Mouse (Mus musculus) thymus, adult 2 months (tissue): Measurements from ENCODE around the gene Rnd1. TPM values are rescaled to one million over a fixed set of nuclear protein-coding genes. Genes with fewer than 3 reads are reported as not detected.

ENCODE experiments used
- DNase-seq: peaks from one replicate; pipeline ENCODE4 v3.0.0; 2021
- H3K27ac ChIP-seq: fragments of 200-500 bp; 2 replicates; pipeline ENCODE4 v1.5.1; 2012; ENCODE audit warnings: low read length, control low read depth; ENCODE audit not compliant: control insufficient read depth, insufficient read depth
- H3K27me3 ChIP-seq: fragments of 200-500 bp; 2 replicates; pipeline ENCODE4 v1.6.1; 2012; ENCODE audit warnings: mild to moderate bottlenecking, low read length, moderate library complexity, mixed read lengths; ENCODE audit not compliant: control insufficient read depth, insufficient read depth
- H3K36me3 ChIP-seq: fragments of 200-500 bp; 2 replicates; pipeline ENCODE4 v1.6.1; 2012; ENCODE audit warnings: mild to moderate bottlenecking, low read length, moderate library complexity; ENCODE audit not compliant: control insufficient read depth, insufficient read depth
- H3K4me1 ChIP-seq: fragments of 200-500 bp; replicated peaks from 2 replicates; pipeline ENCODE4 v1.6.1; 2012; ENCODE audit warnings: low read length; ENCODE audit not compliant: control insufficient read depth, insufficient read depth
- H3K4me3 ChIP-seq: fragments of 200-500 bp; 2 replicates; pipeline ENCODE4 v1.5.1; 2012; ENCODE audit warnings: mild to moderate bottlenecking, low read length, control low read depth, moderate library complexity; ENCODE audit not compliant: control insufficient read depth, insufficient read depth
- CTCF ChIP-seq: fragments of 200-500 bp; IDR thresholded peaks from 2 replicates; pipeline ENCODE4 v1.5.1; 2012; ENCODE audit warnings: mild to moderate bottlenecking, control low read depth, low read length, moderate library complexity, borderline replicate concordance; ENCODE audit not compliant: control insufficient read depth, poor library complexity, insufficient read depth; ENCODE audit errors: extremely low read depth
- POLR2A ChIP-seq: fragments of 200-500 bp; IDR thresholded peaks from 2 replicates; pipeline ENCODE4 v1.6.1; 2012; ENCODE audit warnings: mild to moderate bottlenecking, low read length, control low read depth, moderate library complexity; ENCODE audit not compliant: control insufficient read depth, poor library complexity, insufficient read depth; ENCODE audit errors: extremely low read depth
- WGBS: fragments of 180-500 bp; shearing (Covaris S2); methylation state at CpG from one replicate; pipeline ENCODE4 v1.1.7; 2018; 5-methylcytosine and 5-hydroxymethylcytosine counted together
- polyA plus RNA-seq: library from polyadenylated mRNA; depleted of rRNA; stranded (reverse); fragments of >200 nt; gene quantifications from 2 replicates; pipeline ENCODE4 v1.2.3, GENCODE M21; 2012

Gene Rnd1
- polyA plus RNA-seq, 1 experiment, result 2.6 TPM

DNA sequence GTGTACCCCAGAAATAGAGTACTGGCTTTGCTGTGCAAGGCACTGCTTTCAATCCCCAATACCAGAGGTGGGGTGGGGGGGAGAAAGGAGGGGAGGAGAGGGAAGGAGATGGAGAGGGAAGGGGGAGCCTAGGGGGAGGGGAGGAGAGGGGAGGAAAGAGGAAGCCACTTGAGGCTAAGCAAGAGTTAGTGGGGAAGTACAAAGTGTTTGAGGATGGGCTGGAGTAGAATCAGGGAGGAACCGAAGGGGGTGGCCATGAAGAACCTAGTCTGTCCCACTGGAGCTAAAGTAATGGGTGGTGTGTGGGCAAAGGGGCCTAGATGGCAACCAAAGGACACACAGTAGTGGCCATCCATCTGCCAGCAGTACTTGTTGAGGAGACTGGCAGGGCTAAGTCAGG lies 6.5 kb upstream of the Rnd1 start:
- 16% methylated on average over 1 of the region's 1 CpGs for WGBS
- no peak overlapping the region for H3K27ac ChIP-seq
- TF ChIP-seq POLR2A (no peak), CTCF (no peak)

DNA sequence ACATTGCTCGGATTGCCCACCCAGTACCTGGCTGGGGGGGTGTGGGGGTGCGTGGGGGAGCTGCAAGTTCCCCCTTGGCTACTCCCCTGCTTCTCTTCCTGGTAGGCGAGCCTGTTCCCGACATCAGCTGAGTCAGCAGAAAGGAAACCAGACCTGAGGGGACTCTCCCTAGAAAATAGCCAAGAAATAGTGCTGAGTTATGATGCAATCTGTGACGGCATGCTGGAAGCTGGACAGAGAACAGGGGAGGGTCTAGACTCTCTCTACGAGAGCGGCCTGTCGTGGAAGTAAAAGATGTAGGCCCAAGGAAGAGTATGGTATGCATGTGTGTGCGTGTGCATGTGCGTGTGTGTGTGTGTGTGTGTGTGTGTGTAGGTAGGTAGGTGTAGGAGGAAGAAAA lies 5.9 kb upstream of the Rnd1 start:
- Histone ChIP-seq H3K36me3 (no peaks in the 10 kb centered on the region), H3K4me3 (no peak overlapping the region), H3K27me3 (no peaks in the 10 kb centered on the region; the same call in 1 of the 2 replicates), H3K4me1 (no peaks in the 10 kb centered on the region), H3K27ac (no peak overlapping the region)
- 60% methylated on average over 10 of the region's 10 CpGs for WGBS
- no peak for TF ChIP-seq POLR2A
- DNase-seq, result no peak

More for the DNA sequence above, 6.5 kb upstream of the Rnd1 start:
- no peak for DNase-seq
- Histone ChIP-seq H3K27me3 (no peaks in the 10 kb centered on the region), H3K36me3 (no peaks in the 10 kb centered on the region), H3K4me1 (no peaks in the 10 kb centered on the region), H3K4me3 (no peak overlapping the region)

DNA sequence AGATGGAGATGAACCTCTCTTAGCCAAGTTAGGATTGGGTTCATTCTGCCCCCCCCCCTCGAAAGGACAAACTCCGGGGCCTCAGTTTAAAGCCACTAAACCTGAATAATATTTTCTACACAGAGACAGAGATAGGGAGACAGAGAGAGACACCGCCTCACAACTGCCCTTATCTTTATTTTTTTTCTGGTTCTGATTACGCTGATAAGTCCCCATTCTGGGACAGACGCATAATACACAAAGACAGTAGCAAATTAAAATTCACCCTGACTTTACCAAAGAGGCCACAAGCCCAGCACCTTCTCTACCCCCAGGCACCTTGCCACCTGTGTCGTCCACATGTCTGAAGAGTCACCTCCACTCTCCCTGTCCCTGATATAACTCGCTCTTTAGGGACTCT lies 4.4 kb upstream of the Rnd1 start:
- WGBS, result 92% methylated on average over 7 of the region's 7 CpGs
- Histone ChIP-seq H3K27me3 (no peaks in the 10 kb centered on the region; the same call in 1 of the 2 replicates), H3K4me3 (no peak overlapping the region), H3K4me1 (peaks cover 4% of the 10 kb centered on the region; the same call in 1 of the 2 replicates), H3K27ac (no peak overlapping the region), H3K36me3 (no peaks in the 10 kb centered on the region)
- no peak for DNase-seq
- TF ChIP-seq CTCF (no peak), POLR2A (no peak)

DNA sequence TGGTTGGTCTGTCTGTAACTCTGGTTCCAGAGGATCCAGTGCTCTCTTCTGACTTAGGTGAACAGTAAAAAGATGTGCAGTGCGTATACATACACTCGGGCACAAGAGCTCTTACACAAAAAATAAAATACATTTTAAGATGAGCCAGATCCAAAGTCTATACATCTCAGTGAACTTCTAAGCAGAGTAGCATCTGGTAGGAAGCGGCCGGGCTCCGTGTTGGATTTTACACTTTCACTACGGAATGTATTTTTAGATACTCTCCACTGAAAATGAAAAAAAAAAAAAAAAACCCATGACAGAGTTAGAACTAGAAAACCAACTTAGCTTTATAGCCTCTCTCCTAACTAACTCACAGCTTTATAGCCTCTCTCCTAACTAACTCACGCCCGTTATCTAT lies 3.4 kb upstream of the Rnd1 start:
- Histone ChIP-seq H3K27ac (no peak overlapping the region), H3K4me3 (no peak overlapping the region), H3K27me3 (peaks cover 6% of the 10 kb centered on the region; the same call in 1 of the 2 replicates), H3K36me3 (no peaks in the 10 kb centered on the region), H3K4me1 (peaks cover 14% of the 10 kb centered on the region)
- 92% methylated on average over 8 of the region's 8 CpGs for WGBS
- DNase-seq, result no peak
- TF ChIP-seq POLR2A (no peak), CTCF (no peak)

DNA sequence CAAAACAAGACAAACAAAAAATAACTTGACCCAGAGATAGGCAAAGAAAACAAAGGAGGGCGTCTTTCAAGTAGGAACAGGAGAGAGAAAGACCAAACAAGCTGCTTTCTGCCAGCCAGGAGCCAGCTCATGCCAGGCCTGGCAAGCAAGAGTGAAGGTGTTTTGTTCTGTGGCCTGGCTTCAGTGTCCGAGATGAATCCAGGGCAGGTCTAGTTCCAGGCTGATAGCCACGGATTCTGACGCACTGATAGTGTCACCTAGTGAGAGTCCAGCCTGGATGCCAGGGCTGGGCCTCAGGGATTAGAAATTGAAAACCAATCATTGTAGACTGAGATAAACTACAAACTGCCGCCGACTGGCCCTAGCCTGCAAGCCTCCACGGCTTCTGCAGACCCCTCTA lies 716 bp upstream of the Rnd1 start:
- no peak overlapping the region for H3K4me3 ChIP-seq
- H3K4me1 ChIP-seq, result peaks cover 14% of the 10 kb centered on the region
- H3K27ac ChIP-seq, result no peak overlapping the region
- TF ChIP-seq CTCF (no peak), POLR2A (no peak)
- H3K36me3 ChIP-seq, result no peaks in the 10 kb centered on the region
- 92% methylated on average over 7 of the region's 7 CpGs for WGBS
- no peak for DNase-seq
- peaks cover 9% of the 10 kb centered on the region; the same call in 1 of the 2 replicates for H3K27me3 ChIP-seq

DNA sequence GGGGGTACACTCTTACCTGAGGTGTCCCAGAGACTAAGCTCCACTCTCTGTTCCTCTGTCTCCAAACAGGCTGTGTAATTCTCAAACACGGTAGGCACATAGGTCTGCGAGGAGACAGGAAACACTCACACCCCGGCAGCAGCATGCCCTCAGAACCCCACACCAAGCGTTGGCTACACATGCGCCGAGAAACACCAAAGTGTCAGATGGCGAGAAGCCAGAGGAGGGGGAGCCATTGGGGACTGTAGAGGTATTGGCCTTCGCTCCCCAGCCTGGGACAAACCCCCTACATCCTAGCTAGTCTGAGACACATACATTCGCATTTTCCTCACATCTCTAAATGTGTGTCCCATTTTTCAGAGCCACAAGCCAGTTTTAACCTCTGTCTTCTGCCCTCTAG lies 790 bp downstream of the Rnd1 start:
- TF ChIP-seq CTCF (no peak), POLR2A (no peak)
- DNase-seq, result peak; percentile 21
- peaks cover 9% of the 10 kb centered on the region; the same call in 1 of the 2 replicates for H3K27me3 ChIP-seq

DNA sequence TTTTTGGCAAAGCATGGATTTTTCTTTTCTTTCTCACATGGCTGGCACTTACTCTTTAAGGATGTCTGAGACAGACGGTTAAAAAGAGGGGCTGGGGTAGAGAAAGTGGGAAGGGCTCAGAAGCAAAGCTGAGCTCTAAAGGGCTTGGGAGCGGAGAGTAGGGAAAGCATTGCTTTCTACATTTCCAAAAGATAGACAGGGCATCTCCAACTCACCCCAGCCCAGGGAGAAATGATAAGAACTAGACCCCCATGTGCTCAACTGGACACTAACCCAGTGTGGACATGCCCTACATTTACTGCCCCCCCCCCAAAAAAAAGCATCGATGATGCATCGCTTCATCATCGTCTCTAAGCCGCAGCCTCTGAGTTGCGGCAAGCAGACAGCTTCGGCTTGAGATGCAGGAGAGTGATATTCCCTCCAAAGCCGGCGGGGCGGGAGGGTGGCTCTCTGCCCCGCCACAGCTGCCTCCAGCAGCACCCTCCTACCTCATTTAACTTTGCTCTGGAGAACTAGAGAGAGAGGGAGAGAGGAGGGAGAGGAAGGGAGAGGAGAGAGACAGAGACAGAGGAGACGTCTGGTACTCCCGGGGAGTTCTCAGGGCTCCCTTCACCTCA lies 1.5 kb downstream of the Rnd1 start:
- H3K4me3 ChIP-seq, result no peak overlapping the region
- TF ChIP-seq CTCF, result no peak

More for the DNA sequence above, 790 bp downstream of the Rnd1 start:
- Histone ChIP-seq H3K36me3 (no peaks in the 10 kb centered on the region), H3K27ac (no peak overlapping the region), H3K4me1 (peaks cover 14% of the 10 kb centered on the region), H3K4me3 (no peak overlapping the region)
- 4% methylated on average over 9 of the region's 9 CpGs for WGBS

More for the DNA sequence above, 1.5 kb downstream of the Rnd1 start:
- Histone ChIP-seq H3K27me3 (peaks cover 9% of the 10 kb centered on the region; the same call in 1 of the 2 replicates), H3K4me1 (peaks cover 14% of the 10 kb centered on the region), H3K36me3 (no peaks in the 10 kb centered on the region), H3K27ac (no peak overlapping the region)
- no peak for DNase-seq
- 21% methylated on average over 14 of the region's 14 CpGs for WGBS
